Mouse (Mus musculus): ENCODE data around the gene Scn5a. TPM values are rescaled to one million over a fixed set of nuclear protein-coding genes. Genes with fewer than 3 reads are reported as not detected.

Gene Scn5a
- polyA plus RNA-seq, 1 experiment from 2014 or later, result 0.42 TPM

- H3K27ac ChIP-seq, result no peak overlapping the region
- peaks cover 8% of the 10 kb centered on the region; the same call in 1 of the 2 replicates for H3K4me1 ChIP-seq
- no peak overlapping the region for H3K9ac ChIP-seq
- ATAC-seq (ENCODE audit: insufficient read depth, low FRiP score, low read depth), result no peak
- H3K4me3 ChIP-seq (replicated peaks), result no peak overlapping the region
- WGBS, result 55% methylated on average over 23 of the region's 23 CpGs
- no peaks in the 10 kb centered on the region for H3K27me3 ChIP-seq (replicated peaks)
- H3K36me3 ChIP-seq, result no peaks in the 10 kb centered on the region
- H3K4me2 ChIP-seq, result no peak overlapping the region
- H3K9me3 ChIP-seq, result no peaks in the 10 kb centered on the region
Observed at GRCm38 (mm10) chr9:119519116-119519515, 59.7 kb downstream of the Scn5a start.

- no peak for ATAC-seq (ENCODE audit: insufficient read depth, low FRiP score, low read depth)
Observed at GRCm38 (mm10) chr9:119518177-119518576, 60.6 kb downstream of the Scn5a start.

GRCm38 (mm10) chr9:119517467-119517866, 61.3 kb downstream of the Scn5a start:
- Histone ChIP-seq H3K27me3 (replicated peaks) (no peaks in the 10 kb centered on the region), H3K9me3 (no peaks in the 10 kb centered on the region), H3K36me3 (no peaks in the 10 kb centered on the region), H3K4me1 (peaks cover 8% of the 10 kb centered on the region; the same call in 1 of the 2 replicates), H3K4me2 (peak overlapping the region; percentile 24; the same call in 1 of the 2 replicates), H3K4me3 (replicated peaks) (no peak overlapping the region), H3K27ac (no peak overlapping the region), H3K9ac (no peak overlapping the region)
- no peak for ATAC-seq (ENCODE audit: insufficient read depth, low FRiP score, low read depth)
- 27% methylated on average over 20 of the region's 20 CpGs for WGBS

More at GRCm38 (mm10) chr9:119518177-119518576, 60.6 kb downstream of the Scn5a start:
- Histone ChIP-seq H3K27ac (no peak overlapping the region), H3K36me3 (no peaks in the 10 kb centered on the region), H3K4me2 (no peak overlapping the region), H3K9me3 (no peaks in the 10 kb centered on the region), H3K9ac (no peak overlapping the region), H3K27me3 (replicated peaks) (no peaks in the 10 kb centered on the region), H3K4me3 (replicated peaks) (no peak overlapping the region), H3K4me1 (peaks cover 8% of the 10 kb centered on the region; the same call in 1 of the 2 replicates)
- 70% methylated on average over 8 of the region's 8 CpGs for WGBS

- ATAC-seq (ENCODE audit: insufficient read depth, low FRiP score, low read depth), result no peak
- Histone ChIP-seq H3K27ac (no peak overlapping the region), H3K27me3 (replicated peaks) (no peaks in the 10 kb centered on the region), H3K4me2 (no peak overlapping the region), H3K36me3 (no peaks in the 10 kb centered on the region), H3K9me3 (no peaks in the 10 kb centered on the region), H3K4me1 (peaks cover 8% of the 10 kb centered on the region; the same call in 1 of the 2 replicates), H3K4me3 (replicated peaks) (no peak overlapping the region), H3K9ac (no peak overlapping the region)
- WGBS, result 47% methylated on average over 5 of the region's 5 CpGs
Observed at GRCm38 (mm10) chr9:119516815-119517214, 62.0 kb downstream of the Scn5a start.

GRCm38 (mm10) chr9:119515454-119515853, 63.4 kb downstream of the Scn5a start:
- no peaks in the 10 kb centered on the region for H3K36me3 ChIP-seq
- H3K9me3 ChIP-seq, result no peaks in the 10 kb centered on the region
- no peak overlapping the region for H3K9ac ChIP-seq
- no peak overlapping the region for H3K4me3 ChIP-seq (replicated peaks)
- peaks cover 8% of the 10 kb centered on the region; the same call in 1 of the 2 replicates for H3K4me1 ChIP-seq
- no peak for ATAC-seq (ENCODE audit: insufficient read depth, low FRiP score, low read depth)
- H3K27me3 ChIP-seq (replicated peaks), result no peaks in the 10 kb centered on the region
- no peak overlapping the region for H3K27ac ChIP-seq
- WGBS, result 82% methylated on average over 9 of the region's 9 CpGs
- no peak overlapping the region for H3K4me2 ChIP-seq

- no peaks in the 10 kb centered on the region for H3K9me3 ChIP-seq
- no peak overlapping the region for H3K9ac ChIP-seq
- no peaks in the 10 kb centered on the region for H3K27me3 ChIP-seq (replicated peaks)
- WGBS, result 81% methylated on average over 8 of the region's 8 CpGs
- no peak overlapping the region for H3K27ac ChIP-seq
- ATAC-seq (ENCODE audit: insufficient read depth, low FRiP score, low read depth), result no peak
- peaks cover 8% of the 10 kb centered on the region; the same call in 1 of the 2 replicates for H3K4me1 ChIP-seq
- H3K4me3 ChIP-seq (replicated peaks), result no peak overlapping the region
- no peaks in the 10 kb centered on the region for H3K36me3 ChIP-seq
- H3K4me2 ChIP-seq, result no peak overlapping the region
Observed at GRCm38 (mm10) chr9:119514986-119515385, 63.8 kb downstream of the Scn5a start.

GRCm38 (mm10) chr9:119513816-119514215, 65.0 kb downstream of the Scn5a start:
- Histone ChIP-seq H3K9me3 (no peaks in the 10 kb centered on the region), H3K9ac (no peak overlapping the region), H3K36me3 (no peaks in the 10 kb centered on the region), H3K27ac (no peak overlapping the region), H3K27me3 (replicated peaks) (no peaks in the 10 kb centered on the region), H3K4me2 (no peak overlapping the region), H3K4me3 (replicated peaks) (no peak overlapping the region), H3K4me1 (peaks cover 8% of the 10 kb centered on the region; the same call in 1 of the 2 replicates)
- ATAC-seq (ENCODE audit: insufficient read depth, low FRiP score, low read depth), result no peak
- 77% methylated on average over 8 of the region's 8 CpGs for WGBS

GRCm38 (mm10) chr9:119512993-119513392, 65.8 kb downstream of the Scn5a start:
- no peak overlapping the region for H3K27ac ChIP-seq
- WGBS, result 82% methylated on average over 9 of the region's 9 CpGs
- no peaks in the 10 kb centered on the region for H3K27me3 ChIP-seq (replicated peaks)
- H3K9ac ChIP-seq, result no peak overlapping the region
- H3K9me3 ChIP-seq, result no peaks in the 10 kb centered on the region
- H3K4me2 ChIP-seq, result no peak overlapping the region
- ATAC-seq (ENCODE audit: insufficient read depth, low FRiP score, low read depth), result no peak
- H3K36me3 ChIP-seq, result no peaks in the 10 kb centered on the region
- peaks cover 6% of the 10 kb centered on the region; the same call in 1 of the 2 replicates for H3K4me1 ChIP-seq
- no peak overlapping the region for H3K4me3 ChIP-seq (replicated peaks)

- WGBS, result 49% methylated on average over 6 of the region's 6 CpGs
- H3K27ac ChIP-seq, result no peak overlapping the region
- no peak overlapping the region for H3K4me2 ChIP-seq
- no peaks in the 10 kb centered on the region for H3K4me1 ChIP-seq
- no peaks in the 10 kb centered on the region for H3K9me3 ChIP-seq
- H3K9ac ChIP-seq, result no peak overlapping the region
- H3K27me3 ChIP-seq (replicated peaks), result no peaks in the 10 kb centered on the region
- H3K36me3 ChIP-seq, result no peaks in the 10 kb centered on the region
- no peak for ATAC-seq (ENCODE audit: insufficient read depth, low FRiP score, low read depth)
- H3K4me3 ChIP-seq (replicated peaks), result no peak overlapping the region
Observed at GRCm38 (mm10) chr9:119510902-119511301, 67.9 kb downstream of the Scn5a start.

- H3K4me1 ChIP-seq, result no peaks in the 10 kb centered on the region
- no peaks in the 10 kb centered on the region for H3K36me3 ChIP-seq
- H3K4me3 ChIP-seq (replicated peaks), result no peak overlapping the region
- no peak for ATAC-seq (ENCODE audit: insufficient read depth, low FRiP score, low read depth)
- no peak overlapping the region for H3K4me2 ChIP-seq
- H3K9ac ChIP-seq, result no peak overlapping the region
- H3K27me3 ChIP-seq (replicated peaks), result no peaks in the 10 kb centered on the region
- 59% methylated on average over 11 of the region's 11 CpGs for WGBS
- H3K9me3 ChIP-seq, result no peaks in the 10 kb centered on the region
- H3K27ac ChIP-seq, result no peak overlapping the region
Observed at GRCm38 (mm10) chr9:119504981-119505658, 73.7 kb downstream of the Scn5a start.

GRCm38 (mm10) chr9:119503613-119504012, 75.2 kb downstream of the Scn5a start:
- Histone ChIP-seq H3K4me1 (no peaks in the 10 kb centered on the region), H3K4me3 (replicated peaks) (no peak overlapping the region), H3K36me3 (no peaks in the 10 kb centered on the region), H3K9ac (no peak overlapping the region), H3K4me2 (no peak overlapping the region), H3K9me3 (no peaks in the 10 kb centered on the region), H3K27ac (no peak overlapping the region), H3K27me3 (replicated peaks) (no peaks in the 10 kb centered on the region)
- ATAC-seq (ENCODE audit: insufficient read depth, low FRiP score, low read depth), result no peak
- 88% methylated on average over 9 of the region's 9 CpGs for WGBS

- no peaks in the 10 kb centered on the region for H3K36me3 ChIP-seq
- no peaks in the 10 kb centered on the region for H3K9me3 ChIP-seq
- ATAC-seq (ENCODE audit: insufficient read depth, low FRiP score, low read depth), result no peak
- WGBS, result 75% methylated on average over 7 of the region's 7 CpGs
- H3K27me3 ChIP-seq (replicated peaks), result no peaks in the 10 kb centered on the region
- H3K4me1 ChIP-seq, result no peaks in the 10 kb centered on the region; the same call in 1 of the 2 replicates
- H3K9ac ChIP-seq, result no peak overlapping the region
- H3K4me3 ChIP-seq (replicated peaks), result no peak overlapping the region
- H3K27ac ChIP-seq, result no peak overlapping the region
- no peak overlapping the region for H3K4me2 ChIP-seq
Observed at GRCm38 (mm10) chr9:119498885-119499284, 79.9 kb downstream of the Scn5a start.
